Mouse (Mus musculus) heart, embryonic 13.5 days (tissue): ENCODE measurements around the gene Plch2. TPM values are rescaled to one million over a fixed set of nuclear protein-coding genes. Genes with fewer than 3 reads are reported as not detected.

ENCODE experiments used
- ATAC-seq: fragments of 200-750 bp; cut with Nextera tagmentation; 2 replicates; pipeline ENCODE4 v1.8.0; 2017; ENCODE audit warnings: moderate TSS enrichment; ENCODE audit not compliant: insufficient number of reproducible peaks, low FRiP score, low TSS enrichment; ENCODE audit errors: extremely low read depth
- H3K27ac ChIP-seq: fragments of 300-500 bp; sonication (generic); replicated peaks from 2 replicates; pipeline ENCODE4 v1.5.1; 2015; ENCODE audit warnings: moderate library complexity, mild to moderate bottlenecking, inconsistent platforms
- H3K27me3 ChIP-seq: fragments of 300-500 bp; sonication (generic); replicated peaks from 2 replicates; pipeline ENCODE4 v1.6.1; 2015; ENCODE audit warnings: mild to moderate bottlenecking, inconsistent platforms
- H3K36me3 ChIP-seq: fragments of 300-500 bp; sonication (generic); 2 replicates; pipeline ENCODE4 v1.6.1; 2015; ENCODE audit warnings: mild to moderate bottlenecking, inconsistent platforms
- H3K4me1 ChIP-seq: fragments of 300-500 bp; sonication (generic); 2 replicates; pipeline ENCODE4 v1.6.1; 2015; ENCODE audit warnings: inconsistent platforms
- H3K4me2 ChIP-seq: fragments of 300-500 bp; sonication (generic); 2 replicates; pipeline ENCODE4 v1.6.1; 2015; ENCODE audit warnings: inconsistent platforms, mild to moderate bottlenecking, moderate library complexity
- H3K4me3 ChIP-seq: fragments of 300-500 bp; sonication (generic); 2 replicates; pipeline ENCODE4 v1.5.1; 2015; ENCODE audit warnings: moderate library complexity, mild to moderate bottlenecking, inconsistent platforms
- H3K9ac ChIP-seq: fragments of 300-500 bp; sonication (generic); 2 replicates; pipeline ENCODE4 v1.6.1; 2015; ENCODE audit warnings: inconsistent platforms, mild to moderate bottlenecking, moderate library complexity
- H3K9me3 ChIP-seq: fragments of 300-500 bp; sonication (generic); 2 replicates; pipeline ENCODE4 v1.6.1; 2016; ENCODE audit warnings: inconsistent platforms
- WGBS: fragments of 180-500 bp; shearing (Covaris S2); methylation state at CpG from one replicate; pipeline ENCODE4 v1.1.7; 2015; ENCODE audit warnings: mixed read lengths; 5-methylcytosine and 5-hydroxymethylcytosine counted together
- polyA plus RNA-seq: library from polyadenylated mRNA; unstranded; fragments of >200 nt; fragmentation: Nextera tagmentation; extraction: Ambion mirVana; gene quantifications from 2 replicates; pipeline ENCODE4 v1.2.1, GENCODE M21; 2015

Plch2 gene
- polyA plus RNA-seq, 1 experiment from 2014 or later = 0.51 TPM

DNA sequence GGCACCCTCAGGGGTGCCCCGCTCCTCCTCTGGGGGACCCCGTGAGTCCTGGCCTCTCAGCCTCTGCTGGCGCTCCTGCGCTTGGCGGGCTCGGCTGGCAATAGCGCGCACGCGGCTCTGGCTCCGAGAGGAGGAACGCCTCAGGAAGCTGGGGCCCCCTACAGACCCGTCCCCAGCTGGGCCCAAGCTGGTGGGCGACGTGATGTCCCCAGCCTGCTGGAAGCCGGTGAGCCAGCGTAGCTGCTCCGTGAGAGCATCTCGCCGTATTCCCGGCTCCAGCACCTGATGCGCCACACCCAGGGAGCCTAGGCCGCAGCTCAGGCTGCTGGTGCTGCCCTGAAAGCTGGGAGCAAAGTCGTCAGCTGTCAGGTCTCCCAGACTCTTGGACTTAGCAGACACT lies 72.8 kb downstream of the Plch2 start:
- H3K4me2 ChIP-seq = no peak overlapping the region
- H3K4me1 ChIP-seq = peaks cover 19% of the 10 kb centered on the region
- no peak overlapping the region for H3K27ac ChIP-seq
- ATAC-seq = no peak
- H3K27me3 ChIP-seq = peaks cover 48% of the 10 kb centered on the region
- no peak overlapping the region for H3K4me3 ChIP-seq
- H3K36me3 ChIP-seq = peaks cover 27% of the 10 kb centered on the region
- H3K9ac ChIP-seq = peak overlapping the region; percentile 1; the same call in 1 of the 2 replicates
- 18% methylated on average over 24 of the region's 24 CpGs for WGBS
- no peaks in the 10 kb centered on the region for H3K9me3 ChIP-seq

DNA sequence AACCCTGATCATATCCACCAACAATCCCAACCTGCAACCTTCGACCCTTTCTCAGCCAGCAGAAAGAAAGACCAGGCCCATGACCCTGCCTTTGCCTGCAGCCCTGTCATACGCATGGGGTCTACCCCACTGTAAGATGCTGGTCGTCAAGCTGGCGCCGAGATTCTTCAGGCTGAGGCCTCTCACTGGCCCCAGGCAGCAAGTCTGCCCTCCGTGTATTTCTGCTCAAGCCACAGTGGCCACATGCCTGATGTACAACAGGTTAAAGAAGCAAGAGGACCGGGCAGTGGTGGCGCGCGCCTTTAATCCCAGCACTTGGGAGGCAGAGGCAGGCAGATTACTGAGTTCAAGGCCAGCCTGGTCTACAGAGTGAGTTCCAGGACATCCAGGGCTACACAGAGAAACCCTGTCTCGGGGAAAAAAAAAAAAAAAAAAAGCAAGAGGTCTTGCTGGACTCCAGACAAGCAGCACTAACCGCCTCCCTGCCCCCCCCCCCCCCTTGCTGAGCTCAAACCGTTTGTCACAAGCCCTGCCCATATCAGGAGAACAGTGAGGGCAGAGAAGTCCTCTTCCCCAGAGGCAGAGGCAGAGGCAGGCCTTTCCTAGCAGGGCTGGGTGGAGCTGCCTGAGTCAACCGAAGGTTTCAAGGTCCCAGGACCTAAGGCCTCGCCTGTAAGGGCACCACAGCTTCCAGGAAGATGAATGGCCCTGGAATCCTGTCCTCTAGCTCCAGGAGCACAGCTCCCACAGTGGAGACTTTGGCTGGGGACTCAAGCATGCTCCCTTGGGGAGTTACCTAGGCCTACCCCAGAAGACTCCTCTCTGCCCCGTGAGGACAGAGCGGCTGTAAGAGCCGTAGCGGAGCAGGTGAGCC lies 74.1 kb downstream of the Plch2 start:
- Histone ChIP-seq H3K9me3 (no peaks in the 10 kb centered on the region), H3K27ac (no peak overlapping the region), H3K4me3 (no peak overlapping the region), H3K9ac (no peak overlapping the region), H3K4me2 (no peak overlapping the region), H3K36me3 (peaks cover 40% of the 10 kb centered on the region), H3K27me3 (peaks cover 38% of the 10 kb centered on the region), H3K4me1 (peaks cover 19% of the 10 kb centered on the region)
- 70% methylated on average over 19 of the region's 19 CpGs for WGBS
- no peak for ATAC-seq

DNA sequence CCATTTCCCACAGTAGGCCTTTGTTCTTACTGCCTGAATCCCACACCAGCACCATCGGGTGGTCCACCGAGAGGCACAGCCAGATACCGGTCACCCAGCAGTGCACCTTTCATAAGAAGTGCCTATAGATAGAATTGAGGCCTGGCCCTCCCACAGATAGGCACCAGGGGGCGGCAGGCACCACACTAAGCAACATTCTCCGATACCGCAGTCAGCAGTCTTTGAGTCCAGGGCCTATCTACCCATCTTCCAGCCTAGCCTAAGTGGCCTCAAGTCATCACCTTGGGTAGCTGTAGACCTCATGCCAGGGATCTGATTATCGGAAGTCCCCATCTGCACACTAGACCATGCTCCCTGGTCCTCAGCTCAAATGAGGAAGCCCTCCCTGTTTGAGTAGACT lies 75.1 kb downstream of the Plch2 start:
- Histone ChIP-seq H3K36me3 (peaks cover 50% of the 10 kb centered on the region), H3K4me2 (no peak overlapping the region), H3K9ac (no peak overlapping the region), H3K9me3 (no peaks in the 10 kb centered on the region), H3K4me3 (no peak overlapping the region), H3K27ac (no peak overlapping the region), H3K27me3 (peaks cover 28% of the 10 kb centered on the region), H3K4me1 (peaks cover 19% of the 10 kb centered on the region)
- ATAC-seq = no peak
- WGBS = 28% methylated on average over 7 of the region's 7 CpGs

DNA sequence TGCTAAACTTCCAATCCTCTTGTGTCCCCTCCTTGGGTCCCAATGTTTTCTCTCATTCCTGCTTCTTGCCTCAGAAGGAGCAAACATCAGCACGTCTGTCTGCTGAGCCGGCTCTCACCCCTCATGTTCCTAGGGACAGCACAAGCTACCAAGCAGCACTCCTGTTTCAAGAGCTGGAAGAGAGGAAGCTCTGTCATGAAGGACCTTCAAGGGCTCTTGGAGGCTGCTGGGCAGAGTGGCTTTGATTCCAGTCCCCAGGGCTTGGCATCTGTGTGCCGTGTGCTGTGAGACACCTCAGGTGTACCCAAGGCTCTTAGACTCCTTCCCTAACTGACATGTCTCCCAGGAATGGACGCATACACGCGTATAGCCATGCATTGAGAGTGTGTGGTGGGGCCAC lies 75.5 kb downstream of the Plch2 start:
- WGBS = 84% methylated on average over 6 of the region's 6 CpGs
- Histone ChIP-seq H3K36me3 (peaks cover 54% of the 10 kb centered on the region), H3K4me1 (peaks cover 15% of the 10 kb centered on the region), H3K27me3 (peaks cover 25% of the 10 kb centered on the region), H3K4me3 (no peak overlapping the region), H3K27ac (no peak overlapping the region), H3K9me3 (no peaks in the 10 kb centered on the region), H3K9ac (no peak overlapping the region), H3K4me2 (no peak overlapping the region)
- ATAC-seq = no peak

DNA sequence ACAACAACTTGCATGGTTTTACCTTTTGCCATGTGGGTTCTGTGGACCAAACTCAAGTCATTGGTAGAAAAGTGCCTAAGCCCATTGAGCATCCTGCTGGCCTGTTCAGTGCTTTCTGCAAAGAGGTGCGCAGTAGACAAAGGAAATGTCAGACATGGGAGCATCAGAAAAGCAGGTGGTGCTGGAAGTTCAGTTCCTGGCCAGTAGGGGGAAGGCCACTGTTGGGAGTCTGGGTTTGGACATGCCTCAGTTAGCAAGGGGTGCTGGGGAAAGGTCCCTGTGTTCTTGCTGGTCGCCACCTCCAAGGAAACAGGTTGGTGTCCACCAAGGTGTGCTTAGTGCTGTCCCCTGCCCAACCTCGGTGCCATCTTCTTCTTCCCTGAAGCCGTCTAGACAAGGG lies 76.5 kb downstream of the Plch2 start:
- H3K9me3 ChIP-seq = no peaks in the 10 kb centered on the region
- no peak overlapping the region for H3K27ac ChIP-seq
- H3K36me3 ChIP-seq = peaks cover 64% of the 10 kb centered on the region
- H3K4me3 ChIP-seq = no peak overlapping the region
- H3K4me1 ChIP-seq = peaks cover 9% of the 10 kb centered on the region
- no peak overlapping the region for H3K4me2 ChIP-seq
- no peak overlapping the region for H3K9ac ChIP-seq
- WGBS = 93% methylated on average over 4 of the region's 4 CpGs
- ATAC-seq = no peak
- peaks cover 24% of the 10 kb centered on the region for H3K27me3 ChIP-seq

DNA sequence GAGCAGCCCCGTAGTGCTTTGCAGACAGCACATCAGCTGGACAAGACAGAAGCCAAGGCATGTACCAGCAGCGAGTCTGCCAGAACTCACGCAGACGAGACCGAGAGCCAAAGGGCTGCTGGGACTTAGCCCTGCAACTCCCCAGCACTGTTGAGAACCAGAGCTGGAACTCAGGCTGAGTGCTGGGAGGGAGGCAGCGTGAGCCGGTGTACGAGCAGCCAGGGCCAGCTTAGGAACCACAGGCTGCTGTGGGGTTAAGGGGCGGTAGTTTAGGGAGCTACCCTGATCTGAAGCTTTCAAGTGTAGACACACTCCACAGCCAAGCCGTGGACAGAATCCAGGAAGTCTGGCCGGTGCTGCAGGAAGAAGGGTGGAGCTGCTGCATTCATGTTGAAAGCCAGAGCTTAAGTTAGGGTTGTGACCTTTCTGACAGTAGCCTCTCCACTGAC lies 82.4 kb downstream of the Plch2 start:
- Histone ChIP-seq H3K4me2 (no peak overlapping the region), H3K4me3 (no peak overlapping the region), H3K27ac (no peak overlapping the region), H3K36me3 (peaks cover 100% of the 10 kb centered on the region), H3K4me1 (no peaks in the 10 kb centered on the region), H3K9me3 (no peaks in the 10 kb centered on the region), H3K9ac (no peak overlapping the region), H3K27me3 (no peaks in the 10 kb centered on the region)
- ATAC-seq = no peak
- 82% methylated on average over 11 of the region's 11 CpGs for WGBS

DNA sequence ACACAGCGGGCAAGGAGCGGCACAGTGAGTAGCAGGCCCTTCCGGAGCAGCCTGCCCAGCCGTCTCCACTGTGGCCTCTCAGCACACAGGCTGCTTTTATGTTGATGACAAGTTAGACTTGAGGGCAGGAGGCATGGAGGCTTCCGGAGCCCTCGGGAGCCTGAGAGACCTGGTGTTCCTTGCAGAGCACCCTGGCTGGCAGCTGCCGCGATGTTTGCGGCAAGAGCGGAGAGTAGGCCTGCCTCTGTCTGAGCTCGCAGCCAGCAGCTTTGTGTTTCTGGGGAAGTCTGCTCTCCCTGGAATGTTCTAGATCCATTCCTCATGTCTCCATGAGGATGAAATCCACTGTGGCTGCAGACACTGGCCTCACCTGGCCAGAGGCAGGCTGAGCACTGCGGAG lies 84.0 kb downstream of the Plch2 start:
- peaks cover 10% of the 10 kb centered on the region for H3K4me1 ChIP-seq
- no peak overlapping the region for H3K9ac ChIP-seq
- no peaks in the 10 kb centered on the region for H3K9me3 ChIP-seq
- H3K27ac ChIP-seq = no peak overlapping the region
- 92% methylated on average over 12 of the region's 12 CpGs for WGBS
- no peak overlapping the region for H3K4me3 ChIP-seq
- no peak overlapping the region for H3K4me2 ChIP-seq
- no peaks in the 10 kb centered on the region for H3K27me3 ChIP-seq
- peaks cover 94% of the 10 kb centered on the region for H3K36me3 ChIP-seq
- ATAC-seq = no peak

DNA sequence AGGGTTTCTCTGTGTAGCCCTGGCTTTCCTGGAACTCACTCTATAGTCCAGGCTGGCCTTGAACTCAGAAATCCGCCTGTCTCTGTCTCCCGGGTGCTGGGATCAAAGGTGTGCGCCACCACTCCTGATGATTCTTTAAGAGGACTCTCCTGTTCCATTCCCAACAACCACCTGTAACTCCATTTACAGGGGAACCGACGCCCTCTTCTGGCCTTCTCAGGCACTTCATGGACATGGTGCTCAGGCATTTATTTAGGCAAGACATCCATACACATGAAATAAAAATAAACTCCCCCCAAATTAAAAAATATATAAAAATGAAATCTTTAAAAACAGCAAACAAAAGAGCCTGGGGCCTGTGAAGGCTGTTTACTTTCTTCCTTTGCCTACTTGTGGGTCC lies 89.4 kb downstream of the Plch2 start:
- Histone ChIP-seq H3K36me3 (peaks cover 52% of the 10 kb centered on the region), H3K27ac (peak overlapping the region; percentile 73; the same call in 1 of the 2 replicates), H3K9ac (no peak overlapping the region), H3K4me1 (peaks cover 50% of the 10 kb centered on the region), H3K4me3 (no peak overlapping the region), H3K4me2 (no peak overlapping the region), H3K27me3 (peaks cover 14% of the 10 kb centered on the region), H3K9me3 (no peaks in the 10 kb centered on the region)
- no peak for ATAC-seq
- 62% methylated on average over 5 of the region's 5 CpGs for WGBS

DNA sequence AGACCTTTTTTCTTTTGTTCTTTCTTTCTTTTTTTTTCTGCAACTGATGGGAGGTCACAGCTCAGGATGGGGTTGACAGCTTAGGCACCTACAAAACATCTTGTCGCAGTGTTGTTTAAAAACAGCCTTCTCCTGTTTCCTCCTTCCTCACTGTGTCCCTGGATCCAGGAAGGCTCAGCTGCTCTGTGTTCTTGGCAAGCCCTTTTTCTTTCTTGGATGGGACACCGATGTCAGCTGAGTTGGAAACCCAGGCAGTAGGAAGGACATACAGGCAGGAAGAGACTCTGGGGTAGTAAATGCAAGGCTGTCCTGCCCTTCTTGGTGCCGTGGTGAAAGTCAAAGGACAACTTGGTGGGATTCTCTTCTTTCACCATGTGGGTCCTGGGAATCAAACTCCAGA lies 90.7 kb downstream of the Plch2 start:
- WGBS = 71% methylated on average over 3 of the region's 3 CpGs
- Histone ChIP-seq H3K27ac (peak overlapping the region; percentile 73), H3K4me3 (peak overlapping the region; percentile 93), H3K4me2 (peak overlapping the region; percentile 90), H3K36me3 (peaks cover 39% of the 10 kb centered on the region), H3K27me3 (peaks cover 27% of the 10 kb centered on the region), H3K9ac (peak overlapping the region; percentile 95), H3K4me1 (peaks cover 62% of the 10 kb centered on the region), H3K9me3 (no peaks in the 10 kb centered on the region)
- no peak for ATAC-seq

DNA sequence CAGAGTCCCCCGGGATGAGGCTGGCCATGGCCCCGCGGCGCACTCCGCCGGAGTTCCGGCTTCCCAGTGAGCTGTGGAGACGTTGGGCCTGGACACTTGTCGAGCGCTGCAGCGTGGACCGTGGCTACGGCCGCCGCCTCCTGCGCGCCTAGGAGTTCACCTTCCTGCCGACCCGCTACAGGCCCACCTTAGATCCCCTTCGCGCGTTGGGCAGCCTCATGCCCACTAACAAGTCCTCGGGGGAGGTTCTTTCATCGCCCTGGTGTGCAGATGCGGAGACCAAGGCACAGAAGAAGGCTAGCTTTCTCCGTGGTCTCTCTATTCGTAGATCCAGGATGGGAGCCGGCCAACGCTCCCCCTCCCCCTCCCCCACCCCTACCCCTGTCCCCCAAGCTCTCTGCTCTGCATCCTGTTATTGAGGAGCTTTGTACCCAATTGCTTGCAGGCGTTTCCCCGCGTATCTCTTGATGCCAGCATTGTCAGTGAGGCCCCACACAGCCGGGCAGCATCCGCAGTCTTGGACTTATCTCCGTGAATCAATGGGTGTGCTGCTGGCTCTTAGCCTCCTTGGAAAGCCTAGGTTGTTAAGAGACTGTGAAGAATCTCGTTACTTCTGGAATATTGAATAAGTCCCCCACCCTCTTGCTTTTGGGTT lies 91.9 kb downstream of the Plch2 start:
- Histone ChIP-seq H3K4me2 (peak overlapping the region; percentile 90), H3K4me1 (peaks cover 70% of the 10 kb centered on the region), H3K9ac (peak overlapping the region; percentile 95), H3K9me3 (no peaks in the 10 kb centered on the region), H3K4me3 (peak overlapping the region; percentile 93), H3K36me3 (peaks cover 28% of the 10 kb centered on the region), H3K27me3 (peaks cover 38% of the 10 kb centered on the region), H3K27ac (peak overlapping the region; percentile 92)
- under 1% methylated on average over 36 of the region's 36 CpGs for WGBS
- 0 out of 2 replicates have a peak, but pooled peaks have one; percentile 1 for ATAC-seq

DNA sequence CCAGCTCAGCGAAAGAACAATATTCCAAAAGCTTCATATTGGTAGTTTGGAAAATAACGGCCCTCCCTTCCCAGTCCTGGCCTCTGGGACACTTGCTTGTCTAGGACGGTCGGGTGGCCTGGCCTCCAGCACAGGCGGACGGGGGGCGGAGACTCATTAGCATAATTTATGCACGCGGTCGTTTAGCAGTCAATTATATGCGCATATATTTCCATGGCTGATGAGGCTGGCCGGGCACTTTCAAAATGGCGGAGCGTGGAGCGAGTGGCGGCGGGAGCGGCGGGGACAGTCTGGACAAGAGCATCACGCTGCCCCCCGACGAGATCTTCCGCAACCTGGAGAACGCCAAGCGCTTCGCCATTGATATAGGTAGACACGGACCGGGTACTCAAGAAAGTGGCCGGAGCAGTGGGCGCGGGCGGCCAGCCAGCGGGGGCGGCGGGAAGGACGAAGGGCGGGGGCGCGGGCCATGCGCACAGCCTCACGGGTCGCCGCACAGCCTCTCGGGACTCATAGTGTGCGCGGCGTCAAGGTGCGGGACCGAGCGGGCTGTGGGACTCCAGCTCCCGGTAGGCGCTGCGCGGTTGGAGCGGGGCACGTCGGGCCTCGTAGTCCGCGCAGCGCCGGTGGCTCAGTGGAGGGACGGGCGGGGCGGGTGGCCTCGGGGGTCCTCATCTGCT lies 92.5 kb downstream of the Plch2 start, which contains the start of gene Pank4:
Gene Pank4, plus strand, starts transcription at position 223 of the 680 bp plus-strand sequence.
- WGBS = under 1% methylated on average over 66 of the region's 66 CpGs
- peak within 1 kb of the TSS; percentile 90 for H3K4me2 ChIP-seq
- H3K27ac ChIP-seq = peak within 1 kb of the TSS; percentile 92
- peaks cover 45% of the 10 kb centered on the region for H3K27me3 ChIP-seq
- H3K9ac ChIP-seq = peak within 1 kb of the TSS; percentile 95
- H3K4me1 ChIP-seq = peaks cover 70% of the 10 kb centered on the region
- peak; percentile 86 for ATAC-seq
- no peaks in the 10 kb centered on the region for H3K9me3 ChIP-seq
- H3K36me3 ChIP-seq = peaks cover 21% of the 10 kb centered on the region
- H3K4me3 ChIP-seq = peak within 1 kb of the TSS; percentile 93
